Mouse (Mus musculus) megakaryocyte, embryonic 14.5 days (primary cell): ENCODE results near the gene Lix1l.

Experiments used
- FLI1 ChIP-seq: IDR thresholded peaks from 2 replicates; pipeline ENCODE4 v1.6.1; 2012; ENCODE audit warnings: low read length, inconsistent platforms, mixed read lengths
- GATA1 ChIP-seq: IDR thresholded peaks from 3 replicates; pipeline ENCODE4 v1.6.1; 2012; ENCODE audit warnings: mixed read lengths, low read length, inconsistent platforms, borderline replicate concordance

GRCm38 (mm10) chr3:96577566-96577965, 23.4 kb upstream of the Lix1l start:
- TF ChIP-seq GATA1 (no peak), FLI1 (no peak)
